In the genomic region with DNA sequence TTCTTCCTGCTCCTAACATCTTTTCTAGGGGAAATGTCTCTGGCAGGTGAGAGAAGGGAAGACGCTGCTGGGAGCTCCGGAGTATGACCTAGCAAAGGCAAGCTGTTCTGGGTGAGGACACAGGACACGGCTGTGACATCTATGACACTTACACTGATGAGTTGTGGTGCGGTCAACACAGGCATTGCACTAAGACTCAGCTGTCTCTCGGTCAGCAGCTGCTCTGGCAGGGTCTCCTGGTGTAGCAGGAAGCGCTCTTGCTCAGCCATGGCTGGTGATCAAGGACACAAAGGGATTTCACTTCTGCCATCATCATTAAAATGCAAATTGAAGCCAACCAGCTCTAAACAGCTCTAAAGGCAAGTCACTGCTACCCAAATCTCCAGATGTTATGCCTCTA, we compare ENCODE assay signal across 23 mouse cellular contexts. TPM values are rescaled to one million over a fixed set of nuclear protein-coding genes. Genes with fewer than 3 reads are reported as not detected.
"Had no signal": no experiment of that assay in that cellular context is flagged by ENCODE, and none has a peak within 500 bp of the region (broad histone marks: within the 10 kb centered on the region; RNA-seq: fewer than 3 reads in every experiment).

No protein-coding gene starts in this region.

- H3K4me1 ChIP-seq: liver, embryonic 15.5 days; lung, embryonic 15.5 days; megakaryocyte, embryonic 14.5 days; midbrain, embryonic 12.5 days; neural tube, embryonic 13.5 days; neural tube, embryonic 15.5 days had no signal

- H3K9ac ChIP-seq: liver, embryonic 15.5 days; liver, postnatal 0 days; lung, embryonic 15.5 days; midbrain, embryonic 12.5 days; neural tube, embryonic 13.5 days; neural tube, embryonic 15.5 days had no signal

- H3K4me3 ChIP-seq: liver, embryonic 15.5 days; lung, embryonic 15.5 days; megakaryocyte, embryonic 14.5 days; midbrain, embryonic 12.5 days; neural tube, embryonic 13.5 days; neural tube, embryonic 15.5 days had no signal

- DNase-seq: liver, postnatal 0 days; lung, adult 2 months; lung, postnatal 14 days; lung, postnatal 36 days; midbrain, embryonic 14.5 days; retina, postnatal 1 day; right cerebral cortex, adult 18-20 months; right cerebral cortex, postnatal 25 days; right cerebral cortex, postnatal 4 days; spleen, adult 18-20 months; thymus, adult 18-20 months; thymus, postnatal 14 days; thymus, postnatal 36 days had no signal

- H3K27ac ChIP-seq: liver, embryonic 15.5 days; lung, embryonic 15.5 days; macrophage; midbrain, embryonic 12.5 days; neural tube, embryonic 13.5 days; neural tube, embryonic 15.5 days had no signal

- H3K27me3 ChIP-seq: liver, embryonic 15.5 days; lung, embryonic 15.5 days; megakaryocyte, embryonic 14.5 days; midbrain, embryonic 12.5 days; neural tube, embryonic 13.5 days; neural tube, embryonic 15.5 days had no signal

- H3K9me3 ChIP-seq: liver, embryonic 15.5 days; lung, embryonic 15.5 days; megakaryocyte, embryonic 14.5 days; midbrain, embryonic 12.5 days; neural tube, embryonic 13.5 days; neural tube, embryonic 15.5 days had no signal

- H3K4me2 ChIP-seq: liver, embryonic 15.5 days; lung, embryonic 15.5 days; midbrain, embryonic 12.5 days; neural tube, embryonic 13.5 days; neural tube, embryonic 15.5 days had no signal

- ATAC-seq: liver, postnatal 0 days; lung, postnatal 0 days had no signal

RNA-seq across cellular contexts. Expression of gene Acta1, which starts 13.1 kb away (rescaled TPM):
- total RNA-seq: megakaryocyte progenitor cell, adult 5-6 weeks; monocyte, adult 5-6 weeks had no signal
- polyA plus RNA-seq: macrophage had no signal
